Mouse (Mus musculus): ENCODE data around the gene Kcnh1.
A peak's percentile ranks its signal among the peaks of the same experiment; 100 is the strongest.

Kcnh1 gene

DNA sequence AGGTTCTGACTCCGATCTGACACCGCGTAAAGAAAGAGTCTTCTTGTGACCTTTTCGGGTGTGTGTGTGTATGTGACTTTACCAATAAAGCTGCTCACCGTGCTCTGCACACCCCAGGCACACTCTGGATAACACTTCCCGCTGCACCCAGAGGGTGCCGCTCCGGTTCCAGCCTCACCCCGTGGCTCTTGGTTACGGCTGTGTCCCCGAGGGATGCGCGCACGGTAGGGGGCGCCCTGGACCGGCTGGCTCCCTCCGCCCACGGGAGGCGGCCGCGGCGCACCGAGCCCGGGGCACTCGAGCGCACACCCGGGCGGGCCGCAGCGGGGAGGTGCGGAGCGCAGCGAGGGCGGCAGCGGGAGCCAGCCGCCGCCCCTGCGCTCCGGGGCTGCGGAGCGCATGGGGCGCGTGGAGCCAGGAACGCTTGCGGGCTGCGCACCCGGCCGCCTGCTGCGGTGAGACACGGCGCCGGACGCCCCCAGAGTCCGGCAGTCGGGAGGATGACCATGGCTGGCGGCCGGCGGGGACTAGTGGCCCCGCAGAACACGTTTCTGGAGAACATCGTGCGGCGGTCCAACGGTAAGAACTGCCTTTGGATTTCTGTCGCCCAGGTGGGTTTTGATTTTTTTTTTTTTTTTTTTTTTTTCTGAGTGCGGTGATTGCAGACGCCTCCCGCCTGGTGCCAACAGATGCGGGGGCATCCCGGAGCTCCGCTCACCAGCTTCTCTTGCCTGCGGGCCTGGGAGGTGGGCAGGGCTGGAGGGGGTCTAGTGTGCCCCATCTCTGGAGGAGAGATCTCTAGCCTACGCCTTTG lies at the start of gene Kcnh1:
Gene Kcnh1 (plus strand): TSS at position 267 of the 814 bp plus-strand sequence.
- peak; percentile 4 to 6 for DNase-seq (ENCODE audit: low read depth in 1 of 2, low spot score in 2 of 2)

DNA sequence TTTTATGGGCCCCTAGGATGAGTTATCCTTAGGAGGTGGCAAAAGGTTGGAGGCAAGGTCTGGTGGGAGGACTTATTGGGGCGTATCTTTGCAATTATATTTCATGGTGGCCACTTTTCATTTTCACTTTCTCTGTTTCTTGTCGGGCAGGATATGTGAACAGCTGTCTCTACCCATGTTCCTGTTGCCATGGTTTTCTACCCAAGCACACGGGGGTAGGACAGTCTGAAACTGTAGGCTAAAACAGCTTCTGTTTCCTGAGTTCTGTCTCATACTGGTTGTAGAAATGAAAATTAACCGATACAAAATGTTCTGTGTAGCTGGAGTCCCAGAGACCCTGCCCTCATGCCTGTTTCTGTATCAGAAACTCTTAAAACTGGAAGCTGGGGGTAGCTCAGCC lies 39.4 kb upstream of the Kcnh1 start:
- no peak for DNase-seq (ENCODE audit: low read depth in 1 of 2, low spot score in 2 of 2)

DNA sequence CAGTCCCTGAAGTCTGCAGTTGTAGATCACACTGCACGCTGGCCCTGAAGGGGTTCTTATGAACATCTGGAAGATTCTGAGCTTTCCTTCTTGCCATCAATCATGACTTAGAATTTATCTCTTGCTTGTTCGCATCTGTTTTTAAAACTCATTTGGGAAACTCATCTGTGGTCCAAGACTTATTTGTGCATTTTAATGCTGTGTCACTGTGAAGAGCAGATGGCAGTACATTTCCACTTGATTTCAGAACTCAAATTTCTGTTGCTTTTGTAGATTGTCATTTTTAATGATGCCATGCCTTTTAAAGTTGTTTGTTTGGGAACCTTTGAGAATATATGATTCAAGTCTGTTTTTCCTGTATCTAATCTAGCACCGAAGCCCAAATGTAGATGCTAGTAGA lies 19.1 kb upstream of the Kcnh1 start:
- DNase-seq (ENCODE audit: low read depth in 1 of 2, low spot score in 2 of 2), result no peak

DNA sequence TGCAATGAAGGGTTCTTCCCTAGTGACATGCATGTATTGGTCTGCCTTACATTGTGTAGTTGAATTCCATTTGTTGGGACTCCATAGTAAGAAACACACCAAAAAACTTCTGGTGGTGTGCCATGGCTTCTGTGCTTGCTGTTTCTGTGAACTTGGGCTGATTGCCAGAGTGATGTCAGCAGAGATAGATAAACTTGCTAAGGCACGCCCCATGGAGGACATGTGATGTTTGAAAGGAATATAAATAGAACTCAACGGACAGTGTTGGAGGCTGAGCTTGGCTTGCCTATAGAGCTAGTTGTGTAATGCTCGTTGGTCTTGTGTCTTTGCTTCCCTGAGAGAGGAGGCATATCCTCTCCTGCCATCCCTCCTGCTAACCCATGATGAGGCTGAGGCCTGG lies 10.7 kb upstream of the Kcnh1 start:
- no peak for DNase-seq (ENCODE audit: low read depth in 1 of 2, low spot score in 2 of 2)

DNA sequence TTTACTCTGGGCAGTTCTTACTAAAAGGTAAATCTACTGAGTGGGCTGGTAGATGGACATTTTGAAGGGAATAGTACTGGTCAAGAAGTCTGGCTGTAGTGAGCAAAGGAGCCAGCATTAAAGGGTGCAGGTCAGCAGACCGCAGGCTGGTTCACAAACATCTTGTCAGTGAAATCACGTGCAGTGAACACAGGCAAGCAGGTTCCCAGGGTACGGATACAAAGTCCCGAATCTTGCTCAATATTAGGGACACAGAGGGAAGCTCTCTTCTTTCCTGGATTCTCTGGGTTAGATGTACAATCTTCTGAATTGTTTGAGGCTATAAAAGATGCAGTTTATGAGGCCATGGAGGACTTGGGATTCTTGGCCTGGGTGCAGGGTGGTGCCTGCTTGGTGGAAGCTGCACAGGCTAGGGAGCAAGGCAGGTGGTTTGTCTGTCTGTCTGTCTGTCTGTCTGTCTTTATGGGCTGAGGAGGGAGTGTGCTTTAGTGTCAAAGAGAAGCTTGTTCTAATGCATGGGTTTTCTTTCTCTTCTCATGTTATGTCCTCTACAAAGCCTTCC lies 8.8 kb upstream of the Kcnh1 start:
- DNase-seq (ENCODE audit: low read depth in 1 of 2, low spot score in 2 of 2), result no peak

DNA sequence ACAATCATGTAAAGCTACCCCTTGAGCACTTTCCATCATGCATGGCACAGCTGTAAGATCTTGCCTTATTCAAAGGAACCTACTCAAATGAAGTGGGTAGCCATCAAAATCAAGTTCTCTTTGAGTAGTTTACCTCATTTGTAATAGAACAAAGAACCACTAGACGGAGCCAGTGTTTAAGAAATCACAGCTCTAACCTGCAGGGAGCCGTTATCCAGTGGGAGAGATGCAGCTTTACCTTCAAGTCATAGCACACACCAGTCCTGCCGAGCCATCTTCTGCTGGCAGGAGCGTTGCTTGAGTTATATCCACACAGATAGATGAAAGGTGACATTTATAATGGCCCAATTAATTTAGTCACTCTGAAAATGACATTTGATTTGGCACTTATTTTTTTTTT lies 1.5 kb upstream of the Kcnh1 start:
- no peak for DNase-seq (ENCODE audit: low read depth in 1 of 2, low spot score in 2 of 2)

DNA sequence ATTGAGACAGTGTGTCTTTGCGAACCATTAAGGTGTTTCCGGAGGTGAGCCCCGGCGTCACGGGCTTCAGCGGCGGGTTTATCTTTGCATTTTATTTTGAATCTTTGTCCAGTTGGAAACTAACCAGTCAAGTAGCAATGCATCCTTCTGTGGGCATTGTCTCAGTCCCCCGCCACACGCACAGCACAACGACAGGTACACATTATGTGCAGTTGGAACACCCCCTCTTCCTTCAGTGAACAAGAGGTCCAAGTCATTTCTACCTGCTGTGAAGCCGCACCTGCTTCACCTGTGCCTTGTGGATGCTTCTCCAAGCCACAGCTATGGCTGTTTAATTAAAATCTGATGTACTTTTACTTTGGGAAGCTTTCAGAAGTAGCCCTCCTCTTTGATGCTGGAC lies 803 bp upstream of the Kcnh1 start:
- no peak for DNase-seq (ENCODE audit: low read depth in 1 of 2, low spot score in 2 of 2)

DNA sequence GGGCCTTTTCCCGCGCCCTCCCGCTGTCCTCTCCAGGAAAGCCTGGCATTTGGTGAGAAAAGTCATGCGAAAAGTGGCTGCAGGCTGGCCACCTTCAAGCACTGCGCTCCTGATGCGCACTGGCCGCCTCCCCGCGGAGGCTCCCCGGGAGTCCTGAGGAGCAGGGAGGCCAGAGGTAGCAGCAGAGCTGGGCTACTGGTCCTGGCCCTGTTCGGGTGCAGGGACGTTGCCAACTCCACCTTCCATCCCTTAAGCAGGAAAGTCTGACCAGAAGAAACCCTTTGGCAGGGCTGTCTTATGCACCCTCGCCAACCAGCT lies 707 bp downstream of the Kcnh1 start:
- no peak for DNase-seq (ENCODE audit: low read depth in 1 of 2, low spot score in 2 of 2)

DNA sequence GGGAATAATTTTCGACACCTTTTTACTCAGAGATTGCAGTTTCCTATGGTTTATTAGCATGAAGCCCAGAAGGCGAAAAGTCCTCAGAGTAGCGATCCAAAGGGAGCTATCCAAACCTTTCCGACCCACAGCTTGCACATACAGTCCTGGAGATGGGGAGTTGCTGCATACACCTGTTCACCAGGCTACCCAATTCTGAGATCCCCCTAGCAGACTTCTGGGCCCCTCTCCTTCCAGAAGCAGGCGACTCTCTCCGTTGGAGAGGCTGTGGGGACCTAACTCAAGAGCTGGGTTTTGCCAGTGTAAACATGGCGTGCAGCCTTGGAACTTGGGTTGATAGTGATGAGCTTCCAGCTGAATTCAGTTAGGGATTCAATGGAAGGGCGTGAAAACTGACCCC lies 1.3 kb downstream of the Kcnh1 start:
- DNase-seq (ENCODE audit: low read depth in 1 of 2, low spot score in 2 of 2), result no peak

DNA sequence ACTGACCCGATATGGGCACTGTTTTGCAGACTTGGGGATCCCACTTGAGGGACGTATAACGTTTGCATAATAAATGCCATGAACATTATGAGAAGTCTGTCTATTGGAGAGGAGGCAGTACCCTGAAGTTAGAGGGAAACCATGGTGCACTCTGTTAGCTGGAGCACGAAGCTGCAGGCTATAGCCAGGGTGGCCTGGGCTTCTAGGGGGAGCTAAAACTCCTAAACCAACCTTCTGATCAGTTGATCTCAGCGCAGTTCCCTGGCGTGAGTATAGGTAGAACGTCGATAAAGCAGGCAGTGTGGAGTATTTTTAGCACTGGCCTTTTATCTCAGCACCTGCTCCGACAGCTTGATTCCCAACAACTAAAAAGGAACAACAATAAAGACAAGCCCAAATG lies 2.1 kb downstream of the Kcnh1 start:
- no peak for DNase-seq (ENCODE audit: low read depth in 1 of 2, low spot score in 2 of 2)

DNA sequence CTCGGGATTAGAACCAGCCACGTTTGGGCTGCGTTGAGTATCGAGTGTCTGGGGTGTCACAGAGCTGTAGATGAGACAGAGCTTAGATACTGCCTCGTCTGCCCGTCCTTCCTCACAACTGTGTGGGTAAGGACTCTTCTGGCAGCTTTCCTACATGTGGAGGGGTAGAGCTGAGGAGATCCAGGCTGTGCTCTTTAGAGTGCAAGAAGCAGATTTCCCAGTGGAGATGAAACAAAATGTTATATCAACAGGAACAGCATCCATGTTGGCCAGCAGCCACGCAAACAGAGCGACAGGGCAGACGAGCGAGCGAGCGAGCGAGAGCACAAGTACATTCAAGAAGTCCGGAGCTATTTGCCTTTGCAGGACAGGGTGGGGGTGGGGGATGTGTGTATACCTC lies 3.1 kb downstream of the Kcnh1 start:
- no peak for DNase-seq (ENCODE audit: low read depth in 1 of 2, low spot score in 2 of 2)

DNA sequence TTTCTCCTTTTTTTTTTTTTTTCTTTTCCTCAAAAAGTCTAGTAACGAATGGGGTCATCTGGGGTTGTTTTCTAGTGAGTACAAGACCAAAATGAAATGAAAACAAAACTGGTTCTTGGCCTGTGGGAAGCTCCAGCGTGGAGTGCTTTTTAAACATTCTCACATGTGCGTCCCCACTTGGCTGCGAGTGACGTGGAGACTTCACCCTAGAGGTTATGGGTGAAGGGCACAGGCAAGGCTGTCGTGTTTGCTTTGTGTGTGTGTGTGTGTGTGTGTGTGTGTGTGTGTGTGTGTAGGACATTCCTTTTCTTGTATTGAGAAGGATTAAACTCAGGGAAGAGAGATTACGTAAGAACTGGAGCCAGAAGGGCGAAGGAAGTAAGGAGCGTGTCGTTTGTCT lies 6.9 kb downstream of the Kcnh1 start:
- DNase-seq (ENCODE audit: low read depth in 1 of 2, low spot score in 2 of 2), result no peak

DNA sequence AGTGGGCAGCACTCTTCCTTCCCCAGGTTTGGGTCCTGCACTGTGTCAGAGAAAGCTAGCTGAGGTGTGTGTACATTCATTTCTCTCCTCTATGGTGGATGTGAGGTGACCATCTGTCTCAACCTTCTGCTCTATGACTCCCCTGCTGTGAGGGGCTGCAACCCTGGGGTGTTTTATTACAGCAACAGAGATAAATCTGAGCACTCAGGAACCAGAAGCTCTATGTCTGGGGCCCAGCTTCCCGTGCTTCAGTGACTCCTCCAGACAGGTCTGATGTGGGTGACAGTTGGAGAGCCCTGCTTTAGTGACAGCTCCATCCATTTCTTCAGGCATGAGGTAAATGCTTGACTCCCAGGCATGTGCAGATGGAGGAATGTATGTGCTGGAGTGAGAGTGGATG lies 12.4 kb downstream of the Kcnh1 start:
- DNase-seq (ENCODE audit: low read depth in 1 of 2, low spot score in 2 of 2), result no peak

DNA sequence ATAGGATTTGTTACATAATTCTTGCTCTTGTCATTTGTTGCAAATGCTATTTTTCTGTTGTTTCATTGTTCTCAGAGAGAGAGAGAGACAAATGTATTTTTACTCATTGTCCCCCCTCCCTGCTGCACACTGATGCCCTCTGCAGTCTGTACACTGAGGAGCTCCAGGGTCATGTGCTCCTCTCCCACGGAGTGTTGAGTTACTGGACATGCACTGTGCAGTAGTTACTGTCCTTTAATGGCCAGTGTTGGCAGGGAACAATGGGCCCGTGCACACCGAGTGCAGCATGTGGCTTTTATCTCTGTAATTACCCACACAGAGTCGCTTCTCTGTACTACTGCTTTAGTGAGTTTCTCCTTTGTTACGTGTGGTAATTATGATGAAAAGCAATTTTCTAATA lies 17.4 kb downstream of the Kcnh1 start:
- no peak for DNase-seq (ENCODE audit: low read depth in 1 of 2, low spot score in 2 of 2)

DNA sequence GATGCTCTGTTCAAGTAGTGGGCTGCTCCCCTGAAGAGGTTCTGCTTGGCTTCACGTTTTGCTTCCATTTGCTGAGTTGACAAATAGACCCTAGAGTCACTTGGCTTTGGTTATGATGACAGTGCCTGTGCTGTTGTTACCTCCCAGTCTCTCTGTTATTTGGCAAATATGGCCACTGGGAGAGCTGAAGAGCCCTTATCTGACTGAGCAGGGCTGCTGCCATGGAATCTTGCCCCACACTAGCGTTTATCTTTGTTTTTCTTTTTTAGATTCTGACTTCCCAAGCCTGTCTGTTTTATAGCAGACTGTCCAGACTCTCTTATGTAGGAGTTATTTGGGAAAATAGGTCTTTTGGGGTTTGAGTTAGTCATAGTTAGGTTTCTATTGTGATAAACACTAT lies 21.9 kb downstream of the Kcnh1 start:
- DNase-seq (ENCODE audit: low read depth in 1 of 2, low spot score in 2 of 2), result no peak

DNA sequence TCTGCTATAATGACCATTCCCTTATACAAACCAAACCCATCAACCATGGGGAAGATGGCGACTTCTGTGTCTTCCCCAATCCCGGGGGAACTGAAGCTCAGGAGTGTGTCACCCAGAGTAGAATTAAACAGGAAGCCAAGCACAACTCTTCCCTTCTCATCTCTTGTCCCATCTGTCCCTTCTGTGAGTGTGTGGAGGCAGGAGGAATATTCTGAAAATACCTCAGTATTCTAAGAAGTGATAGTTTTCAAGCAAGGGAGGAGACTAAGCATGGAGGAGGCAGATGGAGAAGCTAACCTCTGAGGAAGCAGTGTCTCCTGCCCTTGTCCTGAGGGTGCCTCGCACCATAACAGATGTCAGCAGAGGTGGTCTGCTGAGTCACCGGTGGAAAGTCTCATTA lies 24.1 kb downstream of the Kcnh1 start:
- no peak for DNase-seq (ENCODE audit: low read depth in 1 of 2, low spot score in 2 of 2)

DNA sequence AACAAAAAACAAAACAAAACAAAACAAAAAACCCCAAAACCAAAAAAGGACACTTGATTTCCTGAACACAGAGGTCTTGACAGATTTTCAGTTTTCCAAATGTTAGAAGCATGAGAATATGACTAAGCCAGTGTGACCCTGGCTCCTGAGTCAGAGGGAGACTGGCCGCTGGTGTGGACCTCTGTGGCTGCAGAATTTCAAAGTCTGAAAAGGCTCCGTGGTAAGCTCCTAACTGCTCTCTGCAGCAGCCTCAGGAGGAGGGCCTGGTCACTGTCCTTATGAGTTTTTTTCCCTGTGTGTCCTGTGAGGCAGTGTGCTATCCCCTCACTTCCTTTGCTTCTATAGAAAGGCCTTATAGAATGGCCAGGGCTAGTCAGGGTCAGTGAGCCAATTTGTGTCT lies 29.6 kb downstream of the Kcnh1 start:
- no peak for DNase-seq (ENCODE audit: low read depth in 1 of 2, low spot score in 2 of 2)

DNA sequence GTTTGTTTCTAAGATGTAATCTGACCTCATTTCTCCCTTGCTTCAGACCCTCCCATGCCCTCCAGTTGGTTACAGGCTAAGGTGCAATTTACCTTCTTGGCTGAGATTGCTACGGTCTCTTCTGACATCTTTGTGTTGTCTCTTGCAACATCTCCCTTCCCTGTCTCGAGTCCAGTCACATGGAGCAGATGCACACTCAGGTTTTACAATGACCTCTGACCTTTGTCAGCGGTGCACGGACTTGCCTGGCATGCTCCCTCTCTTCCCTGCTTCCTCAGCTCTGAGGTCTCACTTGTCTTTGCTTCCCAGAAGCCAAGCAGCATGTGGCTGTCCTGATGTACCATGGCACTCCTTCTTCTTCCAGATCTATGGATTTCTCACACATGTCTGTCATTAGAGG lies 33.6 kb downstream of the Kcnh1 start:
- DNase-seq (ENCODE audit: low read depth in 1 of 2, low spot score in 2 of 2), result no peak

DNA sequence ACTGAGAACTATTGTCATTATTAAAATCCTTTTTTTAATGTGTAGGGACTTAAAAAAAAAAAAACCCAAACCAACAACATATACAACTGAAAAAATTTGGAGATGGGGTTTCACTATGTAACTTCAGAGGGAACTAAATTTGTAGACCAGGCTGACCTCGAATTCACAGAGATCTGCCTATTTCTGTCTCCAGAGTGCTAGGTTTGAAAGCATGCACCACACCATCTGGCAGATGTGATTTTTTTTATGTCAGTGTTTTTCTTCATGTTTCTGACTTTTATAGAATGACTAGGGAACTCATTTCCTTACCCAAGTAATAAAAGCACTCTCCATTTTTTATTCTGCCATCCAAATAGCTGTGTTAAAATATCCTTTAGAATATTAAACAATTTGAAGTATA lies 42.1 kb downstream of the Kcnh1 start:
- DNase-seq (ENCODE audit: low read depth in 1 of 2, low spot score in 2 of 2), result no peak

DNA sequence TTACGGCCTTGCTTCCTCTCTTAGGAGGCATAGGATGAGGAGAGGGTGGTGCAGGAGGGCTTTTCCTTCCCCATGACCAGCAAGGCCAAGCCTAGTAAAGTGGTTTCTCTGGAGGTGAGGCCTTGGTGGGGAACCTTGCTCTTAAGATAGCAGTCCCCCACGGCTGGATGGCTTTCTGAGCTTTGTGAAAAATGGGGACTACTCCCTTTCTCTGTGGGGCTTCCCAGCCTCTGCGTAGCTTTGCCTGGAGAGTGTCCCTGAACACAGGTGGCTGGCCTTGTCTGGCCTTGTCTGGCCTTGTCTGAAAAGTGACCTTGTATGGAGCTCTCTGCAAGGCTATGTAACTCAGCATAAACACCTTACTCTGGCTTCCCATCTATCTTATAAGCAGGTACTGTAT lies 56.3 kb downstream of the Kcnh1 start:
- no peak for DNase-seq (ENCODE audit: low read depth in 1 of 2, low spot score in 2 of 2)

DNA sequence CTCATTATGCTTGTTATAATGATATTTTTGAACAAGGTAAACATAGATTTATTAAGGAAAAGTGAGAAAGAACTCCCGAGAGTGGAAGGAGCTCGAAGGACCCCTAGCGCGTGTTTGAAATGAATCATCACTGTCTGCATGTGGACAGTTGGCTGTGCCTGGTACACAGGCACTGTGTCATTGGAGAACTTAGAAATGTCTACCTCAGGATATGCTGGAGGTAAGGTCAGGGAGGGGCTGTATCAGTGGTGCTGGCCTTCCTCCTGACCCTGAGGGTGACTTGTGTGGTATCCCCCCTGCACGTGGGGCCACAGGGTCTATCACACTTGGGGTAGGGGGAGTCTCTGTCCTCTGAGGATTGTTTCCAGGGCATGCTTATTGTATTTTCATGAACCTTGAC lies 68.6 kb downstream of the Kcnh1 start:
- DNase-seq (ENCODE audit: low read depth in 1 of 2, low spot score in 2 of 2), result no peak

DNA sequence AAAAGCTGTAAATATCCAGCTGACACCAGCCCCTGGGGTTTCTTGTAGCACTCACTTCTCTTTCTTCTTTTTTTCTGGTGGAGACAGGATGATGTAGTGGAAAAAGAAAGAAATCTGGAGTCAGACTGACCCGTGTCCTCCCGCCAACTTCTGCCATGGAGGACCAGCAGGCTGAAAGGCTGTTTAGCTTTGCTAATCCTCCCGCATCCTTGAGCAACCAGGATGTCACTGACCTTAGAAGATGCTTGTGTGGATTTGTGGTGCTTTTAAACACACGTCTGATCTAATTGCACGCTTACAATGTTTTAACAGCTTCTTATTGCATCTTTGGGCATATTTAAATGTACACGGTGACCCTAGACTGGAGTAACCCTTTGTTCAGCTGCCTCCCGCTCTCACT lies 69.0 kb downstream of the Kcnh1 start:
- no peak for DNase-seq (ENCODE audit: low read depth in 1 of 2, low spot score in 2 of 2)

DNA sequence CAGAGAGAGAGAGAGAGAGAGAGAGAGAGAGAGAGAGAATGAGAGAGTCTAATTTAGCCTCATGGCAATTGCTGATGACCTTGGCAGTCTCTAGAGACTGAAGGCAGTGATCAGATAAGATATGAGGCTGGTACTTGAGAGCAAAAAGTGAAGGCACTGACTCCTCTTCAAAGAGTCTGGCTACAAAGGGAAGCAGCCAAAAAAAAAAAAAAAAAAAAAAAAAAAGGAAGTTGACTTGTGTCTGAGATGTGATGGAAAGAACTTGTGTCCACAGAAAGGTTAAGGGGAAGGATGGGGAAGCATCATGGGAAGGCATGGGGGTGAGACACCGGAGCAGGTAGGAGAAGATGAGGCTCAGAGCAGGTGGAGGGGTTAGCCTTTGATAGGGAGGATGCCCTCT lies 75.1 kb downstream of the Kcnh1 start:
- no peak for DNase-seq (ENCODE audit: low read depth in 1 of 2, low spot score in 2 of 2)
